Mouse (Mus musculus) cerebral cortex, adult 2 months (tissue): ENCODE measurements around the gene Btbd11.

ENCODE experiments used
- WGBS: fragments of 180-500 bp; shearing (Covaris S2); methylation state at CpG from one replicate; pipeline ENCODE4 v1.1.7; 2018; 5-methylcytosine and 5-hydroxymethylcytosine counted together

Gene Btbd11

DNA sequence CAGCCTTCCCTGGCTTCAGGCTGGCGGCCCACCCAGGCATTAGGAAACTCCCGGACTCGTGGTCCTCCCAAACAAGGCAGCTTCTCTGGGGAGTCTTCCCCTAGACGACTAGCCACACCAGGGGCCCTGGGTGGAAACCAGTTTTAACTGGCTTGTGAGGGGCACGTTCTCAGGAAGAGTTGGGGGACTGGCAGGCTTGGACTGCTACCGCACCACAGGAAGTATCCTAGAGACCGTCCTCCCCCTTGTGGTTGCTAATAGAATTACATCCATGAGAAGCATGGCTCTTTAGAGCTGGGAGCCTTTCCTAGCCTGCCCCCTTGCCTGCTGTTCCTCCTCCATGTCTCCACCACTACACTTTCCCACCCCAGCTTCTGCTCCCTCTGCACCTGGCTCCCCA, 265.1 kb downstream of the Btbd11 start:
- WGBS: 29% methylated on average over 7 of the region's 7 CpGs

DNA sequence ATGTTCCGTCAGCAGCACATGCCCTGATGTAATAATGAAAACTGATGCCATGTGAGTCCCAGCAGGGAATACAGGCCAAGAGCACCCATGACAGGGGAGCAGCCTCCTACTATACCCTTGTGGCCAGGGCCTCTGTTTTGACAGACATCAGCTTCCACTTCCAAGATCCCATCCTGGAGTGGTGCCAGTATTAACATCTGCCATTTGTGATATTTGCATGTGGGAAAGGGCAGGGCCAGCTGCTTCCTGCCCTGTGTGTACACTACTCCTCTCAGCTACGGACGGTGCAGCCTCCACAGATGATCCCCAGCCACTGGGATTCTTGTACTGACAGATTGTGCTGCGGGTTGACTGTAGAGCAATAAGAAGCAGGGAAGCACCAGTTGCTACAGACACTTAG, 269.3 kb downstream of the Btbd11 start:
- 64% methylated on average over 4 of the region's 4 CpGs for WGBS

GRCm38 (mm10) chr10:85657886-85658285, 271.3 kb downstream of the Btbd11 start:
- 96% methylated on average over 10 of the region's 10 CpGs for WGBS

DNA sequence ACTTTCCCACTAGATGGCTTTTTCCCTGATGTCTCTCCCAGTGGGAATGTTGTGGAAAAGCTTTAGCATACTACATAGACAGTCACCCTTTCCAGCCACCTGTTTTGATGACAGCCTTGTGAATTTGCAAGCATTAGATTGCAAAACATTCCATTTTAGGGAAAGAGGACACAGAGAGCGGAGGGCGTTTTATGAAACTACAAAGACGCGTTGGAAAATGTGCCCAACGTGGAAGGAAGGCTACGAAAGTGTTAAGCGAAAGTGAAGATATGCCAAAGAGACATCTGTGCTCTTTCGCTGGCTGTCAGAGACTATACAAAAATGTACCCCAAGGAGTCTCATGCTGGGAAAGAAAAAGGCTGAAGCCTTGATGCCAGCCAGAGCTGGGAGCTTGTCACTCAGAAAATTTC, 286.9 kb downstream of the Btbd11 start:
- WGBS: 49% methylated on average over 8 of the region's 8 CpGs

- 5% methylated on average over 4 of the region's 4 CpGs for WGBS
Measured at GRCm38 (mm10) chr10:85678635-85679034, 292.0 kb downstream of the Btbd11 start.

DNA sequence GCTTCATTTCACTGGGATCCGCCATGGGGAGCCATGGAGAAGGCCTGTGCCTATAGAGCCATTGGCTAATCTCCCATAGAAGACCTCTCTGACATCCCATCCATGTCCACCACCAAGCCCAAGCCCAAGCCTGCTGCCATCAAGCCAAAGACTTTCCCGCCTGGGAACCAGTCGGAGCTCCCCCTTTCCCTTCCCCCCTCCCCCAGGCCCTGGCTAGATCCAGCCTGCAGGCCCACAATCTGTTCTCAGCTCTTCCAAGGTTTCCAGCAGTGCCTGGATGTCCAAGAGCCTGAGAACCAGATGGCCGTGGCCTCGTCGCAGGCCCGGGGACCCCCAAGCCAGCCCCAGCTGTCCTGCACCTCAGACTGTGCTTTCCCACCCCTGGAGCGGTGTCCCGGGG, 295.8 kb downstream of the Btbd11 start:
- WGBS: 88% methylated on average over 9 of the region's 9 CpGs

- WGBS: 56% methylated on average over 2 of the region's 2 CpGs
Measured at GRCm38 (mm10) chr10:85694429-85694828, 307.8 kb downstream of the Btbd11 start.

GRCm38 (mm10) chr10:85709790-85710189, 323.2 kb downstream of the Btbd11 start:
- 91% methylated on average over 4 of the region's 4 CpGs for WGBS
